Mouse (Mus musculus): ENCODE measurements around the gene Crocc2.

DNA sequence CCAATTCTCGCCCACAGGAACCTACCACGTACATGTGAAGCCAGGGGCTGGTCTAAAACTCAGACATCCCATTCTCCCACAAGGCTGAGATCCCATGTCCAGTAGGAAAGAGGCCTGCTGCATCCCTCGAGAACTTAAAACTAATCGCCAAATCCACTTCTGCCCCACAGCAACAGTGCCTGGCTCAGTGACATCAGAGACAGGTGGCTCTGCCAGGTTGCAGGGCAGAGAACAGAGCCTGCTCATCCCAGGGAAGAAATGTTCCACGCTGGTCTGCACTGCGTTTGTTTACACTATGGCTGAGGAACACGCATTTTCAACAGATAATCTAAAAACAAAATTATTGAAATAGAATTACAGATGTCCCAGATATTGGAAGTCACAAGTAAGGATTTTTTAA lies 108.5 kb downstream of the Crocc2 start:
- no peak for TF ChIP-seq CTCF (IDR thresholded peaks at IDR 0.05; ENCODE audit: low read depth, low read length)
- TF ChIP-seq POLR2A (IDR thresholded peaks at IDR 0.05; ENCODE audit: borderline replicate concordance, low read depth, low read length), result no peak
